Mouse (Mus musculus) embryonic facial prominence, embryonic 14.5 days (tissue): Measurements from ENCODE around the gene Plin3. TPM values are rescaled to one million over a fixed set of nuclear protein-coding genes. Genes with fewer than 3 reads are reported as not detected.
A peak's percentile ranks its signal among the peaks of the same experiment; 100 is the strongest.

Source experiments
- ATAC-seq: fragments of 200-750 bp; cut with Nextera tagmentation; 2 replicates; pipeline ENCODE4 v1.8.0; 2017; ENCODE audit warnings: low read depth, moderate number of reproducible peaks, moderate TSS enrichment
- DNase-seq: peaks from one replicate; pipeline ENCODE4 v3.0.0-alpha.2; 2015; ENCODE audit warnings: low spot score
- H3K27ac ChIP-seq: fragments of 300-500 bp; sonication (generic); replicated peaks from 2 replicates; pipeline ENCODE4 v1.5.1; 2014; ENCODE audit warnings: low read depth, mild to moderate bottlenecking, low read length, moderate library complexity
- H3K27me3 ChIP-seq: fragments of 300-500 bp; sonication (generic); replicated peaks from 2 replicates; pipeline ENCODE4 v1.6.1; 2014; ENCODE audit warnings: low read length; ENCODE audit not compliant: control insufficient read depth, insufficient read depth
- H3K36me3 ChIP-seq: fragments of 300-500 bp; sonication (generic); 2 replicates; pipeline ENCODE4 v1.6.1; 2014; ENCODE audit warnings: low read length, mixed read lengths; ENCODE audit not compliant: control insufficient read depth, insufficient read depth
- H3K4me1 ChIP-seq: fragments of 300-500 bp; sonication (generic); 2 replicates; pipeline ENCODE4 v1.6.1; 2014; ENCODE audit warnings: antibody characterized with exemption, low read length; ENCODE audit not compliant: control insufficient read depth, insufficient read depth
- H3K4me2 ChIP-seq: fragments of 300-500 bp; sonication (generic); 2 replicates; pipeline ENCODE4 v1.6.1; 2014; ENCODE audit warnings: low read depth, mild to moderate bottlenecking, low read length, moderate library complexity, mixed read lengths
- H3K4me3 ChIP-seq: fragments of 300-500 bp; sonication (generic); 2 replicates; pipeline ENCODE4 v1.5.1; 2014; ENCODE audit warnings: low read depth, mild to moderate bottlenecking, low read length
- H3K9ac ChIP-seq: fragments of 300-500 bp; sonication (generic); 2 replicates; pipeline ENCODE4 v1.6.1; 2014; ENCODE audit warnings: low read depth, mild to moderate bottlenecking, low read length, moderate library complexity, mixed read lengths
- H3K9me3 ChIP-seq: fragments of 300-500 bp; sonication (generic); 2 replicates; pipeline ENCODE4 v1.6.1; 2016; ENCODE audit warnings: low read length; ENCODE audit not compliant: control insufficient read depth
- WGBS: fragments of 180-500 bp; shearing (Covaris S2); extraction: QIAGEN DNeasy Blood & Tissue Kit; methylation state at CpG from one replicate; pipeline ENCODE4 v1.1.7; 2014; 5-methylcytosine and 5-hydroxymethylcytosine counted together
- polyA plus RNA-seq: library from polyadenylated mRNA; unstranded; fragments of >200 nt; fragmentation: Nextera tagmentation; extraction: Ambion mirVana; gene quantifications from 2 replicates; pipeline ENCODE4 v1.2.1, GENCODE M21; 2014

Gene Plin3
- polyA plus RNA-seq, 1 experiment from 2014 or later, result 76.9 TPM

- ATAC-seq, result peak; percentile 48
- Histone ChIP-seq H3K36me3 (peaks cover 8% of the 10 kb centered on the region), H3K9ac (peak overlapping the region; percentile 88), H3K4me2 (peak overlapping the region; percentile 96), H3K27me3 (no peaks in the 10 kb centered on the region), H3K9me3 (no peaks in the 10 kb centered on the region), H3K4me3 (peak overlapping the region; percentile 90), H3K27ac (peak overlapping the region; percentile 89), H3K4me1 (peaks cover 21% of the 10 kb centered on the region)
- peak; percentile 26 for DNase-seq
- WGBS, result 2% methylated on average over 47 of the region's 67 CpGs
These were observed 33.8 kb upstream of the Plin3 start for GRCm38 (mm10) chr17:56326153-56327147.

DNA sequence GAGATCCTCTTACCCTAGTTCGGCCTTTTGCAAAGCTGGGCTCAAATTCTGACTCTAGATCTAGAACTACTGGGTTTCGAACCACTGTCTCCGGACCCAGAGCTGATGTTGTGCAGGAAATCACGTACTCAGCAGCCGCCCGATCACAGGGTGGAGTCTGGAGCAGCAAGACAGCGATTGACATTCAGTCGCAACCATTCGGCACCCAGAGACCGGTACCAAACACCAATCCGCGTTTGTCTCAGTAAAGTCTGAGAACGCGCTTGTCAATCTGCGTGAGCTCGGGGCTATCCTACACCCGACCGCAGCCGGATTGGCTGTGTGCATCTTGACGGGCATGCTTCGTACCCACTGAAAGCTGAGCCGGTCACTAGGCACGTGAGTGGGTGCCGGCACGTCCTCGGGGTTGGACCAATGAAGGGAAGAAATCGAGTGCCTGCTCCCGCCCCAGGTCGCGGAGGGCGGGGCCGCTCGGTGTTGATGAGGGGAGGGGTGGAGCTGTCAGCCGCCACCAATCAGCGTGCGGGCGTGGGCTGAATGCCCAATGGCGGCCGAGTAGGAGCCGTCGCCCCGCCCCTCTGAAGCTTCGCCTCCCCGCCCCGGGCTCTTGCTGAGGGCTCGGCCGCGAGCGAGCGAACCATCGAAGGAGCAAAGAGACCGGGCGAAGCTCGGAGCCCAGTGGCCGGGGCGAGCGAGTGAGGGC, 32.9 kb upstream of the Plin3 start, which contains the start of gene Kdm4b:
Kdm4b (plus strand) TSS at position 613 of the 703 bp plus-strand sequence.
- ATAC-seq (peak; percentile 99), DNase-seq (peak; percentile 100)
- Histone ChIP-seq H3K27me3 (no peaks in the 10 kb centered on the region), H3K9ac (peak within 1 kb of the TSS; percentile 88), H3K4me1 (peaks cover 17% of the 10 kb centered on the region), H3K27ac (peak within 1 kb of the TSS; percentile 89), H3K4me3 (peak within 1 kb of the TSS; percentile 90), H3K36me3 (peaks cover 15% of the 10 kb centered on the region), H3K4me2 (peak within 1 kb of the TSS; percentile 96), H3K9me3 (no peaks in the 10 kb centered on the region)
- WGBS, result under 1% methylated on average over 34 of the region's 57 CpGs

GRCm38 (mm10) chr17:56324419-56324818, 31.7 kb upstream of the Plin3 start:
- Histone ChIP-seq H3K9ac (no peak overlapping the region), H3K4me2 (no peak overlapping the region), H3K4me3 (no peak overlapping the region), H3K4me1 (peaks cover 13% of the 10 kb centered on the region), H3K27me3 (no peaks in the 10 kb centered on the region), H3K9me3 (no peaks in the 10 kb centered on the region), H3K27ac (peak overlapping the region; percentile 22; the same call in 1 of the 2 replicates), H3K36me3 (peaks cover 26% of the 10 kb centered on the region)
- 69% methylated on average over 3 of the region's 3 CpGs for WGBS
- no peak for ATAC-seq
- no peak for DNase-seq

- Histone ChIP-seq H3K36me3 (peaks cover 84% of the 10 kb centered on the region), H3K27me3 (no peaks in the 10 kb centered on the region), H3K4me1 (peaks cover 19% of the 10 kb centered on the region; the same call in 1 of the 2 replicates), H3K4me3 (no peak overlapping the region), H3K9me3 (no peaks in the 10 kb centered on the region), H3K27ac (no peak overlapping the region), H3K9ac (no peak overlapping the region), H3K4me2 (no peak overlapping the region)
- 90% methylated on average over 15 of the region's 15 CpGs for WGBS
- ATAC-seq (no peak), DNase-seq (no peak)
These were observed 16.7 kb upstream of the Plin3 start for GRCm38 (mm10) chr17:56309191-56309945.

DNA sequence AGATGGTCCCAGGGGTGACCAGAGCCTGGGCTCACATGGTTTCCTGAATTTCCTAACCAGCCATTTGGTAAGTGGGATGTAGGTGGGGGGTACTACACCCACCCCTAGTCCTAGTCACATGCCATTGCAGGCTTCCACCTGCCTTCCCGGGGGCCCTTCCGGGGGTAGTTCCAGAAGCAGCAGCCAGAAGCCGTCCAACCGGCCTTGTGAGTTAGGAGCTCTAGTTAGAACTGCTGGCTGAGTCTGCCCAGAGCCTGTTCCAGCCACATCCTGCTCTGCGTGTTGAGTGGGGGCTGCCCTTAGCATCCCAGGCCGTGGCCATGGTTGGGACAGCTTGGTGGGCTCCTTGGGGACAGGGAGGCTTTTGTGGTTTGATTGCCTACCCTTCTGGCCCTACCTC, 15.4 kb upstream of the Plin3 start:
- H3K4me3 ChIP-seq, result no peak overlapping the region
- DNase-seq, result peak; percentile 90
- H3K27me3 ChIP-seq, result no peaks in the 10 kb centered on the region
- H3K27ac ChIP-seq, result peak overlapping the region; percentile 61
- WGBS, result 69% methylated on average over 5 of the region's 6 CpGs
- H3K4me2 ChIP-seq, result peak overlapping the region; percentile 20; the same call in 1 of the 2 replicates
- peaks cover 19% of the 10 kb centered on the region for H3K4me1 ChIP-seq
- no peaks in the 10 kb centered on the region for H3K9me3 ChIP-seq
- peaks cover 71% of the 10 kb centered on the region for H3K36me3 ChIP-seq
- H3K9ac ChIP-seq, result peak overlapping the region; percentile 14; the same call in 1 of the 2 replicates
- ATAC-seq, result peak; percentile 38; the same call in 1 of the 2 replicates

DNA sequence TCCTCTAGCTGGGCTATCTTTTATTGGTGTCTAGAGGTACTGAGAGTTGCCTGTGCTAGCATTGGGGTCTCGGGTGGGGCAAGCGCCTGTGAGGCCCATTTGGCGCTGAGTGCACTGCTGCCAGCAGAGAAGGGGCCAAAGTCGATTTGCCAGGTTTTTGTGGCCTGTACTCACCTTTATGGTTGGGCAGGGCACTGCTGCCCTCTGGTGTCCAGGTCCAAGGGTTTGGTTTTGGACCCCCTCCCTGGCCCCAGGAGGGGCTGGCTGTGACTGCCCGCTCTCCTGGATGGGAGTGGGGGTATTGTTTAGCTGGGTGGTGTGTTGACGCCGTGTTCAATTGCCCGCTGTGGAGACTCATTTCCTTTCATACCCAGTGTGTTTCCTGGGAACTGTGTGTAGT, 13.2 kb upstream of the Plin3 start:
- Histone ChIP-seq H3K4me3 (peak overlapping the region; percentile 76), H3K4me1 (peaks cover 23% of the 10 kb centered on the region), H3K4me2 (peak overlapping the region; percentile 100), H3K27me3 (no peaks in the 10 kb centered on the region), H3K27ac (no peak overlapping the region), H3K9ac (peak overlapping the region; percentile 49), H3K9me3 (no peaks in the 10 kb centered on the region), H3K36me3 (peaks cover 50% of the 10 kb centered on the region)
- no peak for ATAC-seq
- no peak for DNase-seq
- 56% methylated on average over 8 of the region's 8 CpGs for whole genome bisulfite sequencing

DNA sequence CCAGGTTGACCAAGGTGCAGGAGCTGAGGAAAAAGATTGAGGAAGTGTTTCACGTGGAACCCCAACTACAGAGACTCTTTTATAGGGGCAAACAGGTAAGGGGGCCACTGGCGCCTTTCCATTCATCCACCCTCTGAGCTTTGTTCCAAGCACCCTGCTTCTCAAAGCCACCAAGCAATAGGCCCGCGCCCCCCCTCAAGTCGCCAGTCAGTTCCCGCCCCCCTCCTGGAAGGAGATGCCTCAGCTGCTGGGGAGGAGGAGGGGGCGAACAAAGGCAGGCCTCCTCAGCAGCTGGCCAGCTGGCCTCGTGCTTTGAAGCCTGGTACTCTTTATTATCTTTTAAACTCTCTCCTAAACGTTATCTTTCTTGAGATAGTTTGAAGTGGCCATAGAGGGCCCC, 12.5 kb upstream of the Plin3 start:
- Histone ChIP-seq H3K9ac (peak overlapping the region; percentile 77), H3K9me3 (no peaks in the 10 kb centered on the region), H3K4me3 (peak overlapping the region; percentile 76), H3K4me2 (peak overlapping the region; percentile 100), H3K4me1 (peaks cover 23% of the 10 kb centered on the region), H3K36me3 (peaks cover 43% of the 10 kb centered on the region), H3K27me3 (no peaks in the 10 kb centered on the region), H3K27ac (no peak overlapping the region)
- ATAC-seq (no peak), DNase-seq (no peak)
- 37% methylated on average over 8 of the region's 9 CpGs for WGBS

- no peak for DNase-seq
- peak overlapping the region; percentile 100 for H3K4me2 ChIP-seq
- peaks cover 23% of the 10 kb centered on the region for H3K4me1 ChIP-seq
- peak overlapping the region; percentile 77 for H3K9ac ChIP-seq
- no peaks in the 10 kb centered on the region for H3K27me3 ChIP-seq
- H3K27ac ChIP-seq, result no peak overlapping the region
- H3K36me3 ChIP-seq, result peaks cover 40% of the 10 kb centered on the region
- ATAC-seq, result no peak
- 6% methylated on average over 11 of the region's 11 CpGs for WGBS
- no peaks in the 10 kb centered on the region for H3K9me3 ChIP-seq
- peak overlapping the region; percentile 76 for H3K4me3 ChIP-seq
These were observed 12.0 kb upstream of the Plin3 start for GRCm38 (mm10) chr17:56304718-56305117.
